Mouse (Mus musculus): ENCODE measurements around the gene Prpf4b. TPM values are rescaled to one million over a fixed set of nuclear protein-coding genes. Genes with fewer than 3 reads are reported as not detected.
"Not testable (repeated sequence)": the region's sequence is repeated elsewhere in the genome, so short reads cannot be mapped to it uniquely, and the experiment has no call there.

The Prpf4b gene
- total RNA-seq (2017) = 183 and 199 TPM in 2 replicates

DNA sequence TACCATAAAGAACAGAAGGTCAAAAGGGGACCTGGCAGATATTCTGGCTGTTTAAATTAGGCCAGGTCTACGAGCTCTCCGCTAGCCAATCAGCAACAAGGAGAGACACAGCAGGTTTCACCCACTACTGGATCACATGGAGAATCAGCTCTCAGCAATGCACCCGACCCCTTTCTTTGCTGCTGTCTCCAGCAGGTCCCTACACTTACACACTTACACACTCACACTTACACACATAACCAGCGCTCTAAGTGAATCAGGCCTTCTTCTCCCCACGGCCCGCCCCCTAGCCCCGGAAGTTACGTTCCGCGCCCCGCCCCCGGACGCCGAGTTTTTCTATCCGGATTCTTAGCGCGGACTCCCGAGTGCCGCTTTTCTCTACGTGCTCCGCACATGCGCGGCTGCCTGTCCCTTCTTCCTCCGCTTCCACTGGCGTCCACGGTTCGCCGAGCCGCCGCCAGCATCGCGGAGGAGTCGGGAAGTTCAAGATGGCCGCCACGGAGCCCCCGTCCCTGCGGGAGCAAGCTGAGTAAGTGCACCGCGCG, at the start of gene Prpf4b:
Gene Prpf4b (plus strand): TSS at position 137 of the 545 bp plus-strand sequence.
- peak; percentile 67 for ATAC-seq (replicated peaks; ENCODE audit: low read depth, poor library complexity, severe bottlenecking)

- ATAC-seq (replicated peaks; ENCODE audit: low read depth, poor library complexity, severe bottlenecking) = no peak
Measured at GRCm38 (mm10) chr13:34826760-34827690, 48.1 kb upstream of the Prpf4b start.

DNA sequence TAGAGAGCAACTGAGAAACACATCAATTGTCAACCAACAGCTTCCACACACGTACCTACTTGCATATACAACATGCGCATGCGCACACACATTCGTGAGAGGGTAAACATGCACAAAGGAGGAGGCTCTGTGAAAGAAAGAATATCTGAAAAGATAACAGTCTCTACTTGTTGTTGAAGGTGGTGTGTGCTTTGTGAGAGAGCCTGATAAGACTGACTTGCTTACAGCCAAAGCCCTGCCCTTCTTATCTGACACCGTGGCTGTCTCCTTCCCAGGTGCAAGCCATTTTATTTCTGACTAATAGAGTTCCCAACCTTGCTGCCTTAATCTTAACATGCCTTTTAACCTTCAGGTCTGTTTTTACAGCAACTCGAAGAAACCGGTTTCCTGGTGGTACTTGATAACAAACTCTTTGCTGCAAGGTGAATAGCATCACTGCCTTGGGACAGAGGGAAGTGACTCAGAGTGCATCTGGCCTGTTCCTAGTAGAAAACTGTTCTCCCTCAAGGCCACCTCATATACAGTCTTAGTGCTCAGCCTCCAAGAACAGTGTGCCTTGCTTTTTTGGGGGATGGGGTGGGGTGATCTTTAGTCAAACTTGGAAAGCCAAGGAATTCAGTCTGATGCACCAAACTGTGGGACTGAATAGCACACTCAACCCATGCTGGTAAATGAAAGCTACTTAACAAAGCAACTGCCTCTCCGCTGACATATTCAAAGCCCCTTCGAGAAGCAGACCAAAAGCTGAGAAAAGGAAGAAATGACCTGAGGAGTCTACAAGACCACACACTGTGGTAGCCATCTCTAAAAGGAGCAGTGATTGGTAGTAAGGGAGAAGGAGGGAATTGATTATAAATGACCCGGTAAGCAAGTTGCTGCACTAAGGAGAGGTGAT, 46.9 kb upstream of the Prpf4b start:
- peak; percentile 60; the same call in 1 of the 2 replicates for ATAC-seq (replicated peaks; ENCODE audit: low read depth, poor library complexity, severe bottlenecking)

- ATAC-seq (replicated peaks; ENCODE audit: low read depth, poor library complexity, severe bottlenecking) = no peak
Measured at GRCm38 (mm10) chr13:34842851-34843250, 32.3 kb upstream of the Prpf4b start.

GRCm38 (mm10) chr13:34850759-34851158, 24.3 kb upstream of the Prpf4b start:
- no peak for ATAC-seq (replicated peaks; ENCODE audit: low read depth, poor library complexity, severe bottlenecking)

DNA sequence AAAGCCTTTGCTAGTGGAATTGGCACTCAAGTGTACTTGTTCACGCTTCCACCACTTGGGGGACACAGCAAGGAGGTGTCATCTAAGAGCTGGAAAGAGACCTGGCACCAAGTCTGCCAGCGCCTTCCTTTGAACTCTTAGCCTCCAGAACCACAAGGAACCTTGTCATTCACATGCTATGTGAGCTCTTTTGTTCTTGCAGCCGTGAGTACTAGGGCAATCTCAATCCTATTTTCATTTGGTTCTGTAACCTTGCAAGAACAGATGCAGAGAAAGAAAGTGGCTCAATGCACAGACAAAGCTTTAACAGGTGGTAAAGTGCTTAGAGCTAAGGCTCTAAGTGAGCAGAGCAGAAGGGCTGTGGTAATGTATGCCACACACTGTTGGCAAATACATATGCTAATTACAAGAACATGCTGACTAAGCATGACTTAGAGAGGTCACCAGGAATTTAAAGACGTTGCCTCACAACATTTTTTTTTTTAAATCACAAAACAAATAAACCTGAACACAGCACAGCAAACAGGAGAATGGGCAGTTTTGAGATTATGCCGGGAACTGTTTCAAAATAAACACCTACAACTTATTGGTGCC, 23.8 kb upstream of the Prpf4b start:
- no peak for ATAC-seq (replicated peaks; ENCODE audit: low read depth, poor library complexity, severe bottlenecking)

DNA sequence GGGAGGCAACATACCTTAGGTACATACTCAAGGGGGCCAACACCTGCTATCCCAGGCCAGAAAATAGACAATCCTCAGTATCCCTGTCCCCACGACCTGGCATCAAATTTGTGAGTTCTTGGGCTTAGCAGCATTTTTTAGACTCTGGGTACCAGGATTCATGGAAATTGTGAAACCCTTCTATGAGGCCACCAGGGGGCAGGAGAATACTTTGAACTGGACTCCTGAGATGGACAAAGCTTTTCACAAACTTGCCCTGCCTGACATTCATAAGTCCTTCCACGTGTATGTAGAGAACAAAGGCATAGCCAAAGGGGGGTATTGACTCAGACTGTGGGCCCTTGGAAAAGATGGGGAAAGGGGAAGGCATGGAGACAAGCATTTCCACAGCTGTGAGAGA, 17.6 kb upstream of the Prpf4b start:
- ATAC-seq (replicated peaks; ENCODE audit: low read depth, poor library complexity, severe bottlenecking) = peak; percentile 58

GRCm38 (mm10) chr13:34859406-34859805, 15.7 kb upstream of the Prpf4b start:
- ATAC-seq (replicated peaks; ENCODE audit: low read depth, poor library complexity, severe bottlenecking) = no peak

- ATAC-seq (replicated peaks; ENCODE audit: low read depth, poor library complexity, severe bottlenecking) = not testable (repeated sequence)
Measured at GRCm38 (mm10) chr13:34861166-34861565, 13.9 kb upstream of the Prpf4b start.

DNA sequence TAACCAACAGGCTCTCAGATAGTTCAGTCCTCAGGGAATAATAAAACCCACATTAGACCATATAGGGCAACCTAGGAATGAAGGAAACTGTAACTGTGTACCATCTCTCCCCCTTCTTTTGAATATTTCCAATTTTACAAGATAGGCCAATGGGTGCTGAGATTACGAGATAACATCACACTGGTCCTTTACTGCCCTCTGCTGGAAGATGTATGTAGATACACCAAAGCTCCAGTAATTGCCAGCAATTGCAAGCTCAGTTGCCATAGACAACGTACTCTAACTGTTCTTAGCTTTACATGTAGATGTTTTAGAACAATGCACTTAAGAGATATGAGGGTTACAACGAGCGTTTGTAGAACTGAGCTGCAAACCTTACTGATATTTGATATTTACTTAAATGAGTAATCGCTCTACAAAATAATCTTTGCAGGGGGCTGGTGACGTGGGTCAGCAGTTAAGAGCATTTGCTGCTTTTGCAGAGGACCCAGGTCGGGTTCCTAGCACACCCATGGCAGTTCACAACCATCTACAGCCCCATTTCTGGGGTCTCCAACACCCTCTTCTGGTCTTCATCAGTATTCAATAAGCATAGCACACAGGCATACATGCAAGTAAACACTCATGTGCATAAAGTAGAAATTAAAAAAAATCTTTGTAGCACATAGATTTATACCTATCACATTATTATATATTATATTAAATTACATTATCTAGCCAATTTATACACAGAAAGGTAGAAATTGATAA, 10.5 kb upstream of the Prpf4b start:
- ATAC-seq (replicated peaks; ENCODE audit: low read depth, poor library complexity, severe bottlenecking) = peak; percentile 84

DNA sequence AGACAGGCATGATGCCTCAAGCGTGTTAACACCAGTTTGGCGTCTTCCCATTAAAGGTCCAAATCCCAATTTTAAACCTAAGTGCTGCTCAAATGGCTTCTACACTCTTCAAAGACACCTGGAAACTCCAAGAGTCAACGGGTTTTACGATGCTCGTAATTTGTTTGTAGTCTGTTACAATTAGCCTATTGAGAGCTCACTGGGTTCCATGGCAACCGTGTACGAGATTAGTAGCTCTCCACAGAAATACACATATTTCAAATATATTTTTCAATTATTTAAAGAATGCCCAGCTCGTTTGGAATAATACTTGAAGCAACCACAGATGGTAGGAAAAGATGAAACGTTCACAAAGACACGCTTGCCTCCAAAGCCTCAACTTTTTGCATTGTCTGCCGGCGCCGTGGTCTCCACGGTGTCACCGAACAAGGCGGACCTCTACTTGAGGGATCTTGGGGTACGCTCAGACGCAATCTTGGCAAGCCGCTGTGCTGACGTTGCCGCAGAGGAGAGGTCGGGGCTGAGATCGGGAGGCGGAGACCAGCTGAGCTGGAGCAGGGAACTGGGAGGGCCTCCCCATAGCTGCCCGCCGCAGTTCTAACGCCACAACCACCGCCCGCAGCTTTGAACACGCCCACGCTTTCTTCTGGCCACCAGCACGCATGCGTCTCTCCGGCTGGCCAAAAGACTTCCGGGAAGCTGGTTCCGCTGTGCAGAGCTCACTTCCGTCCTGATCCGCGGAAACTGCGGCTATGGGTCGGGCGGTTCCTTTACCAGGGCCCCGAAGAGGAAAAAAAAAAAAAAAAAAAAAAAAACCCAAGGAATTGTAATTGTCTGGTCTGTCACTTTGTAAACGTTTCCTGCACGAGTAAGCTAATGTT, 1.1 kb upstream of the Prpf4b start:
- peak; percentile 85 for ATAC-seq (replicated peaks; ENCODE audit: low read depth, poor library complexity, severe bottlenecking)

DNA sequence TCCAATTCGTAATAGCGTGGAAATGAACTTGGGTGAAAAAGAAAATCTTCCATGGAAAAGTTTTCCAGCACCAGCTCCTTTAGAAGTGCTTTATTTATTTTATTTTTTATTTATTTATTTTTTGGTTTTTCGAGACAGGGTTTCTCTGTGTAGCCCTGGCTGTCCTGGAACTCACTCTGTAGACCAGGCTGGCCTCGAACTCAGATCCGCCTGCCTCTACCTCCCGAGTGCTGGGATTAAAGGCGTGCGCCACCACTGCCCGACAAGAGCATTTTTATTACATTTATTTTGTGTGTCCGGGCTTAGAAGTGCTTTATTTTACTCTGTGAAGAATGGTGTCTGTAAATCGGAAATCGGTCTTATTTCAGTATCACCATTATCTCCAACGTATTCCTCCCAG, 366 bp upstream of the Prpf4b start:
- not testable (repeated sequence) for ATAC-seq (replicated peaks; ENCODE audit: low read depth, poor library complexity, severe bottlenecking)

GRCm38 (mm10) chr13:34875741-34876445, 791 bp downstream of the Prpf4b start:
- peak; percentile 46 for ATAC-seq (replicated peaks; ENCODE audit: low read depth, poor library complexity, severe bottlenecking)

DNA sequence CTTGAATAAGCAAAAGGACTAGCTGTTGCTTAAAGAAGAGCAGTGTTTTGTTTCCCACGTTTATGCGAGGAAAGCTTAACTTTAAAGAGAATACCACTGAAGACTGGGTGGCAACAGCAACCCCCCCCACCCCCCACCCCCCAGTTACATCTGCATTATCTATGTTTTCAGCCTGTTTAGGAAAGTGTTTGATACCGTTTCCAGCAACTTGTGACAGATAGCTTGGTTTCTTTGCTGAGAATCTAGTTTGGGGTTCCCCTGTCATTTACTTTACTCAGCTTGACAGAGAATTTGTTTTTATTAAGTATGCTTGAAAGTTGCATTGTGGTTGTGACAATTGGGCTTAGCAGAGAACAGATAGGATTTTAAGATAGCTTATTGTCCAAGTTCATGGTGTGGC, 1.4 kb downstream of the Prpf4b start:
- ATAC-seq (replicated peaks; ENCODE audit: low read depth, poor library complexity, severe bottlenecking) = no peak

DNA sequence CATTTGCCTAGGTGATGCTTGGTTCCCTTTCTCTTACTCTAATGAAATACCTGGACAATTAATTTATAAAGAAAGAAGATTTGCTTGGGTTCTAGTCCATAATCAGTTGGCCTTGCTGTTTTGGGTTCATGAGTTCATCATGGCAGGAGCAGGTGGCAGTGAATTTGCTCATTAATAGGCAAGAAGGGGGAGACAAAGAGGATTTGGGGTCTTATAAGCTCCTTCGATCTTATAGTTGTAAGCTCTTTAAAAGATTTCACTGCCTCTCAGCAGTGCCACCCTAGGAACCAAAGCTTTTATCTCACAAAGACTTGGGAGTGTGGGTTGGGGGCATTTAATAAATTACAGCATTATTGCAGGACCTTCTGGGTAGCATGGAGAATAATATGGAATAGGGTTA, 17.8 kb downstream of the Prpf4b start:
- no peak for ATAC-seq (replicated peaks; ENCODE audit: low read depth, poor library complexity, severe bottlenecking)

DNA sequence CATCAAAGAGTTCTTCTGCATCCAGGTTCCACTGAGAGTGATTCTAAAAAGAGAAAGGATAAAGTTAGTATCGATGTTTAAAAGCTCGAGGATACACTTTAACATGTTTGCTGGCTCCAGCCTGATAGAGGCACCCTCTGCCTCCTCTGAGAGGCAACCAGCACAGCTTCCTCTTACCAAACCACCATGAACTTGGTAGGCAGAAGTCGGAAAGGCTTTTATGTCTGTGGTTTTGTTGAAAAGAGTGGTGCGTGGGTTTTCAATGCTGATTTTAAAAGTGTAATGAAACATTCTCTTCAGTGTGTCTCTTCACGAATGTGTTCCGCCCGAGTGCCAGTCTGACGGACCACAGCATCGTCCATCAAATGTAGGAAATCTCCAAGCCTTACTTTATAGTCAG, 39.5 kb downstream of the Prpf4b start:
- ATAC-seq (replicated peaks; ENCODE audit: low read depth, poor library complexity, severe bottlenecking) = peak; percentile 83

DNA sequence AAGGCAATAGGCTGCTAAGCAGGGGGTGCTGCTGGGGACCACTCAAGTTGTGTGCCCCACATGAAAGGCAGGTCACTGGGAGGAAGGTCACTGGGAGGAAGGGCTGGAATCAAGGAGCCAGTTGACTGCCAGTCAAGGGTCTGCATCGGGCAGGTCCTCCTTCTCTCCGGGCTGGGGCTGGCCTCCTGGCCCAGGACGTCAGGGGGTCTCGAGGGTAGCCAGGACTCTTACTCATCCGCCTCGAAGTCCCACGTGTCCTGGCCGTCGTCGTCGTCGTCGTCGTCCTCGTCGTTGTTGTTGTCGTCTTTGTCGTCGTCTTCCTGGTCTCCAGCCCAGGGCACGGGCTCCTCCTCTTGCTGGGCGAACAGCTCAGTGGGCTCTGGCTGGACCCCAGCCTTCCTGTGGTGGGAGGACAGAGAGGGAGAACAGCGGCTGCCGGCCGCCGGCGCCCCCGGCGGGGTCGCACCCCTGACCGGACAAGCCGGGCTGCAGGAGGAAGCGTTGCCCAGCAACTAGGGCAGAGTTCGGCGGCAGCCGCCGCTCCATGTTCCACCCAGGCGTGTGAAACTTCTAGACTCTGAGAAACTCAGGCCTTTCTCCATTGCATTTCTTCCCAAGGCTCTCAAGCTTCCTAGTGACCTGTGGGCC, 41.5 kb downstream of the Prpf4b start:
- no peak for ATAC-seq (replicated peaks; ENCODE audit: low read depth, poor library complexity, severe bottlenecking)

All from common myeloid progenitor, adult 5-6 weeks (primary cell).